Comparison of ENCODE assay signal across 8 mouse cellular contexts in the genomic region with DNA sequence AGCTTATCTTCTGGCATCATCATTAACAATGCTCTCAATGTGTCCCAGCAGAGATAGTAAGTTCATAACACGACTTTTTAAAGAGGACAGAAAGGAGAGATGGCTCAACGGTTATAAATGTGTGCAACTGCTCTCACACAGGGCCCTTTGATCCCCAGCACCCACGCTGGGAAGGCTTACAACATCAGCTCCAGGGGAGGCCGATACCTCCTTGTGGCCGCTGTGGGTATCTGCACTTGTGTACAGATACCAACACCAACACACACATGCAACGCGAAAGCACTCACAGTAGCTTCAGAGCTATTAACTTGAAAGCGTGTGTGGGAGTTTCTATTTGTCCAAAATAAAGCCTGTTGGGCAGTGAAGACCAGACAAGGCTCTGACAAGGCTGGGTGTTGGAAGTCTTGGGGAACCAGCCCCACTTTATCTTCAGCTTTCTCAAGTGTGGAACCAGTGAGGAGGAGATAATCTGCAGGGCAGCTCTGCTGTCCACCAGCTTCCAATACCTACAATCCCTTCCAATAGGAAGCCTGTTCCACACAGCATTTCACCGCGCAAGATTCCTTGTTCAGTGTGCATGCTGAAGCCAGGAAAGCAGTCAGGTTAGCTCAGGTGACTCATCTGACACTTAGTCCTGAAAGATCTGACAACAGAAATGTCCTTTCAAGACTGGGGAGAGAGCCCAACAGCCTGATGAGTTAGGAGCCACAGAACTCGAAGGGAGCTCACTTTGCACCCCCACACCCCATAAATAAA. TPM values are rescaled to one million over a fixed set of nuclear protein-coding genes. Genes with fewer than 3 reads are reported as not detected.
DNase-seq lines count a peak whose midpoint lies in the region; ATAC-seq lines count a peak whose summit lies in the region.

No protein-coding gene starts in this region.

- H3K27ac ChIP-seq in hindbrain, embryonic 13.5 days, result no peak overlapping the region
- no peak overlapping the region for H3K27ac ChIP-seq in lung, embryonic 15.5 days

- peak overlapping the region; percentile 79 for H3K4me2 ChIP-seq in hindbrain, embryonic 13.5 days
- H3K4me2 ChIP-seq in lung, embryonic 15.5 days, result peak overlapping the region; percentile 93

- H3K4me3 ChIP-seq in hindbrain, embryonic 13.5 days, result peak overlapping the region; percentile 84
- H3K4me3 ChIP-seq in lung, embryonic 15.5 days, result peak overlapping the region; percentile 87

- H3K36me3 ChIP-seq in hindbrain, embryonic 13.5 days, result peaks cover 12% of the 10 kb centered on the region
- peaks cover 8% of the 10 kb centered on the region; the same call in 1 of the 2 replicates for H3K36me3 ChIP-seq in lung, embryonic 15.5 days
- peaks cover 3% of the 10 kb centered on the region; the same call in 1 of the 2 replicates for H3K36me3 ChIP-seq in splenic B cell, adult 2 months (ENCODE audit: control insufficient read depth, insufficient read depth, low read length, poor library complexity, severe bottlenecking)

- H3K9me3 ChIP-seq in hindbrain, embryonic 13.5 days, result no peaks in the 10 kb centered on the region
- H3K9me3 ChIP-seq in lung, embryonic 15.5 days, result no peaks in the 10 kb centered on the region

- peaks cover 32% of the 10 kb centered on the region for H3K4me1 ChIP-seq in hindbrain, embryonic 13.5 days (replicated peaks)
- H3K4me1 ChIP-seq in lung, embryonic 15.5 days, result peaks cover 35% of the 10 kb centered on the region

- WGBS in hindbrain, embryonic 13.5 days, result 75% methylated on average over 11 of the region's 11 CpGs
- 59% methylated on average over 11 of the region's 11 CpGs for WGBS in lung, embryonic 15.5 days

- intact Hi-C loops in gastrocnemius, postnatal 36 days (cut with DNase I), result no loop called here

- no peaks in the 10 kb centered on the region for H3K27me3 ChIP-seq in hindbrain, embryonic 13.5 days
- no peaks in the 10 kb centered on the region for H3K27me3 ChIP-seq in lung, embryonic 15.5 days
- no peaks in the 10 kb centered on the region for H3K27me3 ChIP-seq in splenic B cell, adult 2 months (ENCODE audit: control insufficient read depth, insufficient read depth, low read length, poor library complexity, severe bottlenecking)

- ATAC-seq in hindbrain, embryonic 13.5 days (ENCODE audit: low FRiP score), result no peak
- no peak for ATAC-seq in lung, embryonic 15.5 days (ENCODE audit: borderline replicate concordance, extremely low read depth, low FRiP score, low TSS enrichment)

- H3K9ac ChIP-seq in hindbrain, embryonic 13.5 days, result peak overlapping the region; percentile 87
- H3K9ac ChIP-seq in lung, embryonic 15.5 days, result 0 out of 2 replicates have a peak overlapping the region, but pooled peaks have one; percentile 10

- DNase-seq in kidney, adult 9 months, result peak; percentile 28
- DNase-seq in kidney, adult 11 months, result no peak
- DNase-seq in brain, adult 2 months (ENCODE audit: low read depth, low spot score), result peak; percentile 45
- DNase-seq in splenic B cell, adult 2 months (ENCODE audit: low read depth, low spot score), result peak; percentile 51
- no peak for DNase-seq in layer of hippocampus, adult 9-11 months
- no peak for DNase-seq in gastrocnemius, postnatal 36 days

RNA-seq across cellular contexts. Expression of gene Dgke, which starts 8.0 kb away (rescaled TPM):
- polyA plus RNA-seq in hindbrain, embryonic 13.5 days (2015; fragmentation: Nextera tagmentation; extraction: Ambion mirVana), result 14.8 and 15.6 TPM in 2 replicates
- 5.5 and 5.8 TPM in 2 replicates for polyA plus RNA-seq in lung, embryonic 15.5 days (2015; fragmentation: Nextera tagmentation; extraction: Ambion mirVana)
- total RNA-seq in gastrocnemius, postnatal 36 days (2021), result 1 to 10 TPM; 2.6 to 3.1 TPM

RNA-seq across cellular contexts. Expression of gene Gm525, which starts 14.9 kb away (rescaled TPM):
- not detected in 2 replicates for polyA plus RNA-seq in hindbrain, embryonic 13.5 days (2015; fragmentation: Nextera tagmentation; extraction: Ambion mirVana)
- polyA plus RNA-seq in lung, embryonic 15.5 days (2015; fragmentation: Nextera tagmentation; extraction: Ambion mirVana), result 0.53 and 2.2 TPM in 2 replicates
- not detected for total RNA-seq in gastrocnemius, postnatal 36 days (2021)

RNA-seq across cellular contexts. Expression of gene Trim25, which starts 59.5 kb away (rescaled TPM):
- polyA plus RNA-seq in hindbrain, embryonic 13.5 days (2015; fragmentation: Nextera tagmentation; extraction: Ambion mirVana), result 4.6 and 4.8 TPM in 2 replicates
- 23.1 and 25.9 TPM in 2 replicates for polyA plus RNA-seq in lung, embryonic 15.5 days (2015; fragmentation: Nextera tagmentation; extraction: Ambion mirVana)
- total RNA-seq in gastrocnemius, postnatal 36 days (2021), result 1 to 10 TPM; 7.7 to 8.5 TPM

Comparison
In these comparisons a context has a peak if more than half of its experiments do, and no peak if none do; other contexts are left out.
1. DNase-seq: peak in kidney, adult 9 months (single experiment), brain, adult 2 months (single experiment) and splenic B cell, adult 2 months (single experiment); none in kidney, adult 11 months (single experiment), layer of hippocampus, adult 9-11 months (single experiment) and gastrocnemius, postnatal 36 days (0 of 2).